Mouse (Mus musculus): ENCODE results near the gene Tmem39a. TPM values are rescaled to one million over a fixed set of nuclear protein-coding genes. Genes with fewer than 3 reads are reported as not detected.

The Tmem39a gene
- polyA plus RNA-seq, 2 experiments, result 27.8 to 29.3 TPM

DNA sequence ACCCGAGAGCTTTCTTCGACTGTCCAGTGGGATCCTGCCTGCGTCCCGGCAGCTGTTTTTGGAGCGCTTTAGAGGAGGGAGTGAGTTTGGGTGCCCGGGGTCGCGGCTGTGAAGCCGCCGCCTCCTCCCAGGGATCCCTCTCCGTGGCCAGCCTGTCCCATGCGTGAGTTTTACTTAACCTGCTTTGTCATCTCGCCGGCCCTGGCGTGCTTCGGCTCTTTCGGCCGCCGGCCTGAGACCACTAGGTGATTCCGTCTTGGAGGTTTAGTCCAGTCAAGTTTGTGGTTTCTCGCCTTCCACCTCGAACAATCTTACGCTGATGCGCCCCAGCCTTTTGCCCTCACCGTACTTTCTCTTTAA, 4.5 kb downstream of the Tmem39a start:
- TF ChIP-seq EP300 (IDR thresholded peaks at IDR 0.05; ENCODE audit: low read depth), result no peak
- TF ChIP-seq CTCF (IDR thresholded peaks at IDR 0.05; ENCODE audit: low read depth), result no peak
- DNase-seq (ENCODE audit: low read depth in 3 of 3, low spot score in 3 of 3), result peak in 2 of 3 experiments; percentile 7 to 13
- no peaks in the 10 kb centered on the region; the same call in none of the 2 replicates for H3K27me3 ChIP-seq (ENCODE audit: control insufficient read depth, insufficient read depth, low read length)
- peak overlapping the region; percentile 66 for H3K9ac ChIP-seq (replicated peaks)
- ATAC-seq (ENCODE audit: insufficient read depth), result peak; percentile 66
- H3K36me3 ChIP-seq (replicated peaks; ENCODE audit: control insufficient read depth, insufficient read depth, low read depth), result peaks cover 3% of the 10 kb centered on the region
- peak overlapping the region; percentile 95 for H3K4me2 ChIP-seq (ENCODE audit: low read depth)
- 0% methylated on average over 25 of the region's 25 CpGs for WGBS (ENCODE audit: insufficient replicate concordance)
- peak overlapping the region; percentile 69 to 72 for H3K4me3 ChIP-seq (ENCODE audit: insufficient read depth in 1 of 2, low read depth in 2 of 2, low read length in 2 of 2)
- H3K27ac ChIP-seq, result peak overlapping the region; percentile 2
- no peaks in the 10 kb centered on the region for H3K9me3 ChIP-seq (ENCODE audit: control insufficient read depth, low read length)
- H3K4me1 ChIP-seq (replicated peaks; ENCODE audit: control insufficient read depth in 2 of 2, insufficient read depth in 2 of 2, low read length in 1 of 2), result peaks cover 0 to 8% of the 10 kb centered on the region in 2 experiments; a peak in 2 of 4 replicates

DNA sequence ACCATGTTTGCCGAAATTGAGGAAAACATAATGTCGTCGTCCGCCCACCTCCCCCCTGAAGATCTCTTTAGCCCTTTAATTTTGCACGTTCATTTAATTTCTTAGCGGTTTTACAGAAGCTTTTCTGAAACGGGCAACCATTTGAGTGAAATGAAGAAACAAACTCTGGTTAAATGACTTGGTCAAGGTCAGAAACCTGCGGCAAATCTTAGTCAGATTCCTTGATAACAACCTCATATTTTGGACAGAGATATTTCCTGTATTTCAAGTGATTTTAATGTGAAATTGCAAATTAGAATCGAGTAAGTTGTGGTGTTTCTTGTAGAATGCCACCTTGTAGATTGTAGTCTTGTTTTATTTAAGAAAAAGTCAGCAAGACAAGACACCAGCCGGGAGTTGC, 5.0 kb downstream of the Tmem39a start:
- Histone ChIP-seq H3K4me3 (ENCODE audit: insufficient read depth in 1 of 2, low read depth in 2 of 2, low read length in 2 of 2) (peak overlapping the region; percentile 69 to 72), H3K27me3 (ENCODE audit: control insufficient read depth, insufficient read depth, low read length) (no peaks in the 10 kb centered on the region; the same call in none of the 2 replicates), H3K9me3 (ENCODE audit: control insufficient read depth, low read length) (no peaks in the 10 kb centered on the region), H3K4me2 (ENCODE audit: low read depth) (peak overlapping the region; percentile 95), H3K9ac (replicated peaks) (peak overlapping the region; percentile 66), H3K4me1 (replicated peaks; ENCODE audit: control insufficient read depth in 2 of 2, insufficient read depth in 2 of 2, low read length in 1 of 2) (peaks cover 0 to 8% of the 10 kb centered on the region in 2 experiments; a peak in 2 of 4 replicates), H3K36me3 (replicated peaks; ENCODE audit: control insufficient read depth, insufficient read depth, low read depth) (peaks cover 7% of the 10 kb centered on the region), H3K27ac (no peak overlapping the region)
- DNase-seq (ENCODE audit: low read depth in 3 of 3, low spot score in 3 of 3) (no peak), ATAC-seq (ENCODE audit: insufficient read depth) (no peak)
- TF ChIP-seq CTCF (IDR thresholded peaks at IDR 0.05; ENCODE audit: low read depth) (no peak), EP300 (IDR thresholded peaks at IDR 0.05; ENCODE audit: low read depth) (no peak)
- 22% methylated on average over 10 of the region's 10 CpGs for WGBS (ENCODE audit: insufficient replicate concordance)

DNA sequence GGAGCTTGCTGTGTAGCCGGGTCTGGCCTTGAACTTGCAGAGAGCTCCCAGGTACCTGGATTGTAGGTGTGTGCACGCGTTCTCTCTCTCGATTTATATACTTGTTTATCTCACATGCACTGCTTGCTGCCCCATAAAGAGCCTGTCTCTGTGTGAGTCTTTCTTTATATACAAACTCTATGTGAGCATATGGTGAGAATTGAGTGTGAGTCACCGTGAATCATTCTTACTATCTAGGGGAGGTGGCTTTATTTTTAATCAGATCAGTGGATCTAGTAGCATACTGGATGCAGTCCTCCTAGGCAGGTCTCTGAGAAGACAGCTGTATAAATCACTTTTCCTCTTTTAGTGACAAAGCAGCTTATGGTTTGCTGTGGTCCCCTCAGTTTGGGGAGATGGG, 9.7 kb downstream of the Tmem39a start:
- no peak overlapping the region for H3K4me3 ChIP-seq (ENCODE audit: insufficient read depth in 1 of 2, low read depth in 2 of 2, low read length in 2 of 2)
- no peak overlapping the region for H3K4me2 ChIP-seq (ENCODE audit: low read depth)
- ATAC-seq (ENCODE audit: insufficient read depth), result no peak
- H3K27ac ChIP-seq, result no peak overlapping the region
- H3K27me3 ChIP-seq (ENCODE audit: control insufficient read depth, insufficient read depth, low read length), result no peaks in the 10 kb centered on the region
- peaks cover 0 to 2% of the 10 kb centered on the region in 2 experiments; a peak in 2 of 4 replicates for H3K4me1 ChIP-seq (replicated peaks; ENCODE audit: control insufficient read depth in 2 of 2, insufficient read depth in 2 of 2, low read length in 1 of 2)
- no peak for DNase-seq (ENCODE audit: low read depth in 3 of 3, low spot score in 3 of 3)
- H3K9me3 ChIP-seq (ENCODE audit: control insufficient read depth, low read length), result no peaks in the 10 kb centered on the region
- WGBS (ENCODE audit: insufficient replicate concordance), result 80% methylated on average over 5 of the region's 5 CpGs
- no peak for TF ChIP-seq EP300 (IDR thresholded peaks at IDR 0.05; ENCODE audit: low read depth)
- TF ChIP-seq CTCF (IDR thresholded peaks at IDR 0.05; ENCODE audit: low read depth), result no peak
- H3K9ac ChIP-seq (replicated peaks), result no peak overlapping the region
- peaks cover 20% of the 10 kb centered on the region for H3K36me3 ChIP-seq (replicated peaks; ENCODE audit: control insufficient read depth, insufficient read depth, low read depth)

DNA sequence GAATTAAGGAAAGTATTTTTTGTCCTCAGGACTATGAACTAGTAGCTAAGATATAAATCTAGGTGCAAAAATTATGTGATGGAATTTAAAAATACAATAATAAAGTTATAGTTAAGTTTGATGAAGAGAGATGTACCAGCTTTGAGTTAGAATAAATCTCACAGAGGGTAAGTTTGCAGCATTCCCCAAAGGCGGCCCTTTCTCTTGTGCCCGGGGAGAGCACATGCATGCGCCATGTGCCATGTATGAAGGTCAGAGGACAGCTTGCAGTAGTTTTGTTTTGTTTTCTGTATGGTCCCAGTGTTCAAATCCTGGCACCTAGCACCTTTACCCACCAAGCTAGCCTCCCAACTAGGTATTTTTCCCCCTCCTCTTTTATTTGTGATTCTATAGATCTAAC, 13.0 kb downstream of the Tmem39a start:
- TF ChIP-seq EP300 (IDR thresholded peaks at IDR 0.05; ENCODE audit: low read depth), result no peak
- no peak for TF ChIP-seq CTCF (IDR thresholded peaks at IDR 0.05; ENCODE audit: low read depth)
- no peaks in the 10 kb centered on the region for H3K9me3 ChIP-seq (ENCODE audit: control insufficient read depth, low read length)
- no peak overlapping the region for H3K9ac ChIP-seq (replicated peaks)
- no peaks in the 10 kb centered on the region for H3K27me3 ChIP-seq (ENCODE audit: control insufficient read depth, insufficient read depth, low read length)
- no peak overlapping the region for H3K27ac ChIP-seq
- no peak overlapping the region for H3K4me2 ChIP-seq (ENCODE audit: low read depth)
- no peaks in the 10 kb centered on the region for H3K4me1 ChIP-seq (replicated peaks; ENCODE audit: control insufficient read depth in 2 of 2, insufficient read depth in 2 of 2, low read length in 1 of 2)
- DNase-seq (ENCODE audit: low read depth in 3 of 3, low spot score in 3 of 3), result no peak
- H3K36me3 ChIP-seq (replicated peaks; ENCODE audit: control insufficient read depth, insufficient read depth, low read depth), result peaks cover 26% of the 10 kb centered on the region
- no peak for ATAC-seq (ENCODE audit: insufficient read depth)
- 91% methylated on average over 3 of the region's 3 CpGs for WGBS (ENCODE audit: insufficient replicate concordance)
- no peak overlapping the region for H3K4me3 ChIP-seq (ENCODE audit: insufficient read depth in 1 of 2, low read depth in 2 of 2, low read length in 2 of 2)

DNA sequence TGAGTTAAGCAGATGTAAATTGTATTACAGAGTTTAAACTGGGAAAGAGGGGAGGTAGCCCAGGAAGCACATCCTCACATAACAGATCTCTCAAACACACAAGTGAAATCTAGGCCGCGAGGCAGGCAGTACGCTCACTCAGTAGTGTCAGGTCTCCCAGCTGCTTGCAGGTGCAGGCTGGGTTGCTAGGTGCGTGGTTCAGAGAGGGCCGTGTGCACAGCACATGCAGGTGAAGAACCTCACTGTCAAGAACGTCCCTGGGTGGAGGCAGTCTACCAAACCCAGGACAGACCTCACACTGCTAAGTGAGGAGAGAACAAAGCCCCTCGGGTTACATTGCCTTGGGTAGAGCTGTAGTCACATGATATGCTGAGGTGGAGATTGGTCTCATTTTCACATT, 26.3 kb downstream of the Tmem39a start:
- peaks cover 36% of the 10 kb centered on the region for H3K36me3 ChIP-seq (replicated peaks; ENCODE audit: control insufficient read depth, insufficient read depth, low read depth)
- H3K9ac ChIP-seq (replicated peaks), result no peak overlapping the region
- H3K4me2 ChIP-seq (ENCODE audit: low read depth), result no peak overlapping the region
- peaks cover 0 to 3% of the 10 kb centered on the region in 2 experiments; a peak in 1 of 4 replicates for H3K4me1 ChIP-seq (replicated peaks; ENCODE audit: control insufficient read depth in 2 of 2, insufficient read depth in 2 of 2, low read length in 1 of 2)
- TF ChIP-seq EP300 (IDR thresholded peaks at IDR 0.05; ENCODE audit: low read depth) (no peak), CTCF (IDR thresholded peaks at IDR 0.05; ENCODE audit: low read depth) (no peak)
- WGBS (ENCODE audit: insufficient replicate concordance), result 78% methylated on average over 7 of the region's 7 CpGs
- DNase-seq (ENCODE audit: low read depth in 3 of 3, low spot score in 3 of 3), result no peak
- H3K27ac ChIP-seq, result no peak overlapping the region
- H3K4me3 ChIP-seq (ENCODE audit: insufficient read depth in 1 of 2, low read depth in 2 of 2, low read length in 2 of 2), result no peak overlapping the region
- no peaks in the 10 kb centered on the region for H3K27me3 ChIP-seq (ENCODE audit: control insufficient read depth, insufficient read depth, low read length)
- ATAC-seq (ENCODE audit: insufficient read depth), result no peak
- no peaks in the 10 kb centered on the region for H3K9me3 ChIP-seq (ENCODE audit: control insufficient read depth, low read length)
